Mouse (Mus musculus) CH12.LX (cell line): ENCODE data around the gene Agap1.

ENCODE experiments used
- CTCF ChIP-seq, 2 experiments: IDR thresholded peaks in 1 of 2; conservative IDR thresholded peaks in 1 of 2; 2 replicates each; pipeline ENCODE4 v1.5.1; 2011 to 2012; ENCODE audit warnings: low read depth in 2 of 2, low read length in 2 of 2, improper control_type of control experiment in 1 of 2, inconsistent platforms in 1 of 2, mild to moderate bottlenecking in 1 of 2, moderate library complexity in 1 of 2
- NRF1 ChIP-seq: IDR thresholded peaks from 2 replicates; pipeline ENCODE4 v1.6.1; 2014; ENCODE audit warnings: low read depth, mild to moderate bottlenecking, inconsistent platforms, low read length, improper control_type of control experiment, moderate library complexity
- SIN3A ChIP-seq: IDR thresholded peaks from 2 replicates; pipeline ENCODE4 v1.6.1; 2012; ENCODE audit warnings: low read length, improper control_type of control experiment, inconsistent platforms

GRCm38 (mm10) chr1:89922282-89922681 lies 467.7 kb downstream of the Agap1 start:
- no peak for TF ChIP-seq SIN3A
- no peak for TF ChIP-seq NRF1
- TF ChIP-seq CTCF (conservative IDR thresholded peaks at IDR 0.05 in 1 of 2, IDR thresholded peaks at IDR 0.05 in 1 of 2; ENCODE audit: low read depth in 2 of 2, low read length in 2 of 2), result no peak
